Mouse (Mus musculus): ENCODE data around the gene Rtn4ip1. TPM values are rescaled to one million over a fixed set of nuclear protein-coding genes. Genes with fewer than 3 reads are reported as not detected.
"Not testable (repeated sequence)": the region's sequence is repeated elsewhere in the genome, so short reads cannot be mapped to it uniquely, and the experiment has no call there.

The Rtn4ip1 gene
- total RNA-seq, 1 experiment from 2014 or later, result 11.8 TPM

- ATAC-seq (replicated peaks; ENCODE audit: insufficient number of reproducible peaks, low FRiP score, low TSS enrichment, poor library complexity, severe bottlenecking), result peak; percentile 89
These were observed 17.3 kb downstream of the Rtn4ip1 start for GRCm38 (mm10) chr10:43918696-43919608.

- ATAC-seq (replicated peaks; ENCODE audit: insufficient number of reproducible peaks, low FRiP score, low TSS enrichment, poor library complexity, severe bottlenecking), result no peak
These were observed 21.5 kb downstream of the Rtn4ip1 start for GRCm38 (mm10) chr10:43923096-43923495.

- ATAC-seq (replicated peaks; ENCODE audit: insufficient number of reproducible peaks, low FRiP score, low TSS enrichment, poor library complexity, severe bottlenecking), result not testable (repeated sequence)
These were observed 24.2 kb downstream of the Rtn4ip1 start for GRCm38 (mm10) chr10:43925776-43926175.

DNA sequence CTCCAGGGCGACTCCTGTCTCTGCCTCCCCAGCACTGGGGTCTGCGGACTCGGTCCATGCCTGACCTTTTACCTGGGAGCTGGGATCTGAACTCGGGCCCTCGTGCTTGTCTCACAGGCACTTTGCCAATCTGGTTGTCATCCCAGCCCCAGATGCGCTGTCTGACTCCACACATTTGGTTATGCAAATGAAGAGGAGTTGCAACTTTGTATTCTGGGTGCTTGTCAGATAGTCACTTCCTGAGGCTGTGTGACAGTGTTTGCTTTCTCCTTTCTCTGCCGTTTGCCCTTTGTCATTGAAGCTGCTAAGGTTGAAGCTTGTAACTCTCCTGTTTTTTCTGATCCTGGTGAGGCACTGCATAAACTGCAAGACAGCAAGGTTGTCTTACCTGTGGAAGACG lies 26.1 kb downstream of the Rtn4ip1 start:
- no peak for ATAC-seq (replicated peaks; ENCODE audit: insufficient number of reproducible peaks, low FRiP score, low TSS enrichment, poor library complexity, severe bottlenecking)

DNA sequence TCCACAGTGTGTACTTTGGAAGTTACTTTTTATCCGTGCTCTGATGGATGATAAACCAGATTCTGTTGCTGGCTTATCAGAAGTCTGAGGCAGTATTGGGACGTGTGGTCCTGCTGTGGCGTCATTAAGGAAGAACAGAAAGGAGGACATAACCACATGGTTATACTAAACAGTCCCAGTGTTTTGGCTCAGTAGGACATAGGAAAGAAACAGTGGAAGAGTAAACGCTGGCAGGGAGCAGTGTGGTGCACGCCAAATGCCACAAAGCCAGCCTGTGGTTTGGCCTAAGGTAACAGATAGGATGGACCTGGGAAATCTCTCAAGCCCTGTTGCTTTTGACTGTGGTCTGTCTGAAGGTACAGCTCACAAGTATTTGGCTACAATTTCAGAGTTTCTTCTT lies 27.0 kb downstream of the Rtn4ip1 start:
- no peak for ATAC-seq (replicated peaks; ENCODE audit: insufficient number of reproducible peaks, low FRiP score, low TSS enrichment, poor library complexity, severe bottlenecking)

GRCm38 (mm10) chr10:43939136-43939662 lies 37.6 kb downstream of the Rtn4ip1 start:
- no peak for ATAC-seq (replicated peaks; ENCODE audit: insufficient number of reproducible peaks, low FRiP score, low TSS enrichment, poor library complexity, severe bottlenecking)

GRCm38 (mm10) chr10:43943736-43944135 lies 42.1 kb downstream of the Rtn4ip1 start:
- no peak for ATAC-seq (replicated peaks; ENCODE audit: insufficient number of reproducible peaks, low FRiP score, low TSS enrichment, poor library complexity, severe bottlenecking)

- no peak for ATAC-seq (replicated peaks; ENCODE audit: insufficient number of reproducible peaks, low FRiP score, low TSS enrichment, poor library complexity, severe bottlenecking)
These were observed 43.8 kb downstream of the Rtn4ip1 start for GRCm38 (mm10) chr10:43945435-43945834.

- peak; percentile 71; the same call in 1 of the 2 replicates for ATAC-seq (replicated peaks; ENCODE audit: insufficient number of reproducible peaks, low FRiP score, low TSS enrichment, poor library complexity, severe bottlenecking)
These were observed 52.3 kb downstream of the Rtn4ip1 start for GRCm38 (mm10) chr10:43953942-43954341.

- ATAC-seq (replicated peaks; ENCODE audit: insufficient number of reproducible peaks, low FRiP score, low TSS enrichment, poor library complexity, severe bottlenecking), result no peak
These were observed 63.3 kb downstream of the Rtn4ip1 start for GRCm38 (mm10) chr10:43964943-43965342.

GRCm38 (mm10) chr10:43973244-43973643 lies 71.6 kb downstream of the Rtn4ip1 start:
- ATAC-seq (replicated peaks; ENCODE audit: insufficient number of reproducible peaks, low FRiP score, low TSS enrichment, poor library complexity, severe bottlenecking), result no peak

DNA sequence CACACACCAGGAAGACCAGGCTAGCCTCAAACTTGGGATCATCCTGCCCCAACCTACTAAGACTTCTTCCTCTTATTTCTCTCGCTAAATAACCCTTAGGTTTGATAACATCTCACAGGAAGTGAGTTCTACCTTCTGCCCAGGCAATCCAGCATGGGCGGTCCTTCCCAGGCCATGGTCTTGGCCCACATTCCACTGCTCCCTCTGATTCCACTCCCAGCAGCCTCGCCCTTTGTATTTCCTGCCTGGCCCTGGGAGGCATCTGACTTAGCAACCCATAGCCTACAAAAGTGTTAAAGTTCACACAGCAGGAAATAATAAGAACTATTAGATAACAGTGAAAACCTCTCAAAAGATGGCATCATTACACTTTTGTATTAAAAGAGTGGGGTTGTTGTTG lies 75.7 kb downstream of the Rtn4ip1 start:
- no peak for ATAC-seq (replicated peaks; ENCODE audit: insufficient number of reproducible peaks, low FRiP score, low TSS enrichment, poor library complexity, severe bottlenecking)

DNA sequence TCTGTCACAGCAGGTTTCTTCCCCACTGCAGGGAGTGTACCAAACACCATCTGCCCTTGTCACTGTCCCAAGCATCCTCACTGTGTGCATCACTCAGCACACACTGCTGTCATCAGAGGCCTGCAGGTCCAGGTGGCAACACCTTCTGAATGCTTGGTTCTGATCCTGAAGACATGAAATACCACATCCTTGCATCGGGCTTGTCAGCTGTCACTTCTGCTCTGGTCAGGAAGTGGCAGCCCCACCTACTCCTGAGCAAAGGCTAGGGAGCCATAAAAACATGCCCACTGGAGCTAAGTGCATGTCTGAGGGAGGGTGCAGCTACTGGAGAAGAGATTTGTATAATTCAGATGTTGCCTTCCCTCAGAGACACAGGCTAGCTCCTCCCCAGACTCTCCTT lies 78.5 kb downstream of the Rtn4ip1 start:
- ATAC-seq (replicated peaks; ENCODE audit: insufficient number of reproducible peaks, low FRiP score, low TSS enrichment, poor library complexity, severe bottlenecking), result no peak; the same call in 1 of the 2 replicates

GRCm38 (mm10) chr10:43980742-43981141 lies 79.1 kb downstream of the Rtn4ip1 start:
- ATAC-seq (replicated peaks; ENCODE audit: insufficient number of reproducible peaks, low FRiP score, low TSS enrichment, poor library complexity, severe bottlenecking), result not testable (repeated sequence)

DNA sequence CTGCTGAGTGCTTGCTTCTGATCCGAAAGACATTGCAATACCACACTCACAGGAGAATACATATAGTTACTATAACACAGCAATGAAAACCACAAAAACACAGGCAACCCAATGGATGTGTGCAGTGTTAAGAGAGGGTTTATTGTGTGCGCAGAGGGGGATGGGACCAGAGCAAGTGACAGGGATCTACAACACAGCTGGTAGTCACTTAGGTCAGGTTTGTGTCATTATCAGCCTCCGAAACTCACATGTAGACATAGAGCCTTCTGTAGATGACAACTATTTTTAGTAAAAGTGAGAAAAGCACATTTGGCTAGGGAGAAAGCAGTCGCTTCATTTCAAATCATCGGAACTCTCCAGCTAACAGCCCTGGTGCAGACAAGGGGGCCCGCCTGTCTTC lies 80.9 kb downstream of the Rtn4ip1 start:
- no peak for ATAC-seq (replicated peaks; ENCODE audit: insufficient number of reproducible peaks, low FRiP score, low TSS enrichment, poor library complexity, severe bottlenecking)

- no peak for ATAC-seq (replicated peaks; ENCODE audit: insufficient number of reproducible peaks, low FRiP score, low TSS enrichment, poor library complexity, severe bottlenecking)
These were observed 81.6 kb downstream of the Rtn4ip1 start for GRCm38 (mm10) chr10:43983241-43983640.

- no peak for ATAC-seq (replicated peaks; ENCODE audit: insufficient number of reproducible peaks, low FRiP score, low TSS enrichment, poor library complexity, severe bottlenecking)
These were observed 82.3 kb downstream of the Rtn4ip1 start for GRCm38 (mm10) chr10:43983866-43984265.

DNA sequence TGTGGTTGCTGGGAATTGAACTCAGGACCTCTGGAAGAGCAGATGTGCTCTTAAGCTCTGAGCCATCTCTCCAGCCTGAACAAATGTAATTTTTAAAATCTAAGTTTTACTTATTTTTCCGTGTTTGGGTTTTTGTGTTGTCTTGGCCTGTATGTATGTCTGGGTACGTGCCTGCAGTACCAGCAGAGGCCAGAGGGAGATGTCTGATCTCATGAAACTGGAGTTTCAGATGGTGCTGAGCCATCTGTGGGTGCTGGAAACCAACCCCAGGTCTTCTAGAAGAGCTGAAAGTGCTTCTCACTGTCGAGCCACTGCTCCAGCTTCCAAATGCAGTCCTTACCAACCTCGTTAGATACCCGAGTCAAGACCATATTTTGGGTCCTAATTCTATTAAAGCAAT lies 89.7 kb downstream of the Rtn4ip1 start:
- no peak for ATAC-seq (replicated peaks; ENCODE audit: insufficient number of reproducible peaks, low FRiP score, low TSS enrichment, poor library complexity, severe bottlenecking)

- no peak for ATAC-seq (replicated peaks; ENCODE audit: insufficient number of reproducible peaks, low FRiP score, low TSS enrichment, poor library complexity, severe bottlenecking)
These were observed 90.9 kb downstream of the Rtn4ip1 start for GRCm38 (mm10) chr10:43992506-43992905.

DNA sequence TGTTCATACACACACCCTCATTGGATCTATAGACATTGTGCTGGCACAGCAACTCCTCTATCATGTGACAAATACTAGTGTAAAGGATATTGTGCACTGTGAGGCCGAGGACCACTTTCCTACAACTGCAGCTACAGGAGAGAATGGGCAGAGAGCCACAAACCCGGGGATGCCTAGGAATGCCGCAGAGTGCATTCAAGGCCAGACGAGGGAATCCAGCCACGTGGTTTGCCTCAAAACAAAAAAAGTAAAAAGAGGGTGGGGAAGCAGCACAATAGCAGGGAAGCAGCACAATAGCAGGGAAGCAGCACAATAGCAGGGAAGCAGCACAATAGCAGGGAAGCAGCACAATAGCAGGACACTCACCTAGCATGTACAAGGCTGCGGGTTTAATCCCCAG lies 91.6 kb downstream of the Rtn4ip1 start:
- no peak for ATAC-seq (replicated peaks; ENCODE audit: insufficient number of reproducible peaks, low FRiP score, low TSS enrichment, poor library complexity, severe bottlenecking)

All from monocyte, adult 5-6 weeks (primary cell).